Mouse (Mus musculus): ENCODE data around the gene Rubcn.

Rubcn gene

DNA sequence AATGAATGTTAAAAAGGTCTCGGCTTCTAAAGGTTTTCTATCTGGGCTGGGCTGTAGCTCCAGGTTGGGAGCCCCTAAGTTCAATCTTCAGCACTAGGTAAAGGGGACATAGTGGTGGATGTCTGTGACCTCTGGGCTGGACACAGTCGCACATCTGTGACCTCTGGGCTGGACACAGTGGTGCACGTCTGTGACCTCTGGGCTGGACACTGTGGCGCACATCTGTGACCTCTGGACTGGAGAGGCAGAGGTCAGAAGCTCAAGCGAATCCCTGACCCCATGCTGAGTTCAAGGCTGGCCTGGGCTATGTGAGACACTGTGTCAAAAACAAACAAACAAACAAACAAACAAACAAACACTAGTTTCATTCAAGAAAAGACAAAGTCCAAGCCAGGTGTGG, 7.3 kb downstream of the Rubcn start:
- no peak for DNase-seq (ENCODE audit: low spot score in 2 of 2)

DNA sequence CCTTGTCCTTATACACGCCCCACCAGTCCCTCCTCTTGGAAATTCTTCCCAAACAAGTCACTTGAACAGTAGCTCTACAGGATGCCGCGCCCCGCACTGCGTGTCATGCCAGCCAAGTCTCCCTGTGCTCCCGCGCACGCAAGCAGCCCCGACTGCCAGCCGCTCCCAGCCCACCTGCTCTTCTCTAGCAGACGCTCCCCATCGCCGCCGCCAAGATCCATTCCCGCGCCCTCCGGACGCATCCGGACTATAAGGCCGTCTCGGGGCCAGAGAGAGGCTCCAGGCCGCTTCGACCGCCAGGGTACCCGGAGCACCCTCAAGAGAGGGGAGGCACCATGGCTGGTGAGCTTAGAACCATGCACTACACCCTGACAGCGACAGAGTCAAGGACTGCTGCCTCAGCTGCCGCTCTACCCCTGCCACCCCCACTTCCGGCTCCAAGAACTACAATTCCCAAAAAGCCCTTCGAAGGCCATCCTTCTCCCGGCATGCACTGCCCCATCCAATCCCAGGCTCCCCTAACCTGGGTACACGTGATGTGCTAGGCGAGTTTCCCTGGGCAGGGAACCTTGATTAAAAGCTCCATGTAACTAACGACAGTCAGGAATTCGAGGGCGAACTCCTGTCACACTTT, 9.5 kb downstream of the Rubcn start:
- DNase-seq (ENCODE audit: low spot score in 2 of 2) = peak; percentile 55 to 79

DNA sequence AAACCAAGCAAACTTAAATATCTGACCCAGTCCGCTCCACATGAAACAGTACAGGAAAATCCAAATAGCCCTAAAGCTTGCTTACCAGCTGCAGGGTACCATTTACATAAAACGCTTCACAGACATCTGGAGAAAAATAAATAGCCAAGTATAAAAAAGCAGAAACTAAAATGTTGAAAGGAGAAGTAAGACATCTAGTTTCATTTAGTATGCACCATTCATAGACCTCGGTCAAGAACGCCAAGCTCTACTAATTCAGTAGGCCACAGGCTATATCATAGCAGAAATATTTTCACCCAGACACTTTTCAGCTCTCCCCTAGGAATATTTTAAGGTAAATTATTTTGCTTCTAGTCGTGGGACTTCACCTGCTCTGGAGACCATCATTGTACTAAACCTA, 10.9 kb downstream of the Rubcn start:
- DNase-seq (ENCODE audit: low spot score in 2 of 2) = no peak

DNA sequence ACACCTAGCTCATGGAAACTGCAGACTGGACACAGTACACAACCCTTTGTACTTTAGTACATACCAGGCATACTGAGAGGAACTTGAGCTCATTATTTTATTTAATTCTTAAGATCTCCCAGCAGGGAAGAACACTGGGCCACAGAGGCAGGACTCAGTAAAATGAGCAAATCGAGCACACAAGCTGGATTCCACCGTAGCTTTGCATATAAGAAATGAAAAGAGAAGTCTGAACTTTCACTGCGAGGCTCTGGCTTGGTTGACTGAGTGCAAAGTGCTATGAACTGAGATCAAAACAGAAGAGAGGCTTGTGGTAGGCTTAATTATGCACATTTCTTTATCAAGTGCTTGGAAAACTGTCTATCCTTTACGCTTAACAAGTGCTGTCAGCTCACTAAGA, 12.2 kb downstream of the Rubcn start:
- no peak for DNase-seq (ENCODE audit: low spot score in 2 of 2)

DNA sequence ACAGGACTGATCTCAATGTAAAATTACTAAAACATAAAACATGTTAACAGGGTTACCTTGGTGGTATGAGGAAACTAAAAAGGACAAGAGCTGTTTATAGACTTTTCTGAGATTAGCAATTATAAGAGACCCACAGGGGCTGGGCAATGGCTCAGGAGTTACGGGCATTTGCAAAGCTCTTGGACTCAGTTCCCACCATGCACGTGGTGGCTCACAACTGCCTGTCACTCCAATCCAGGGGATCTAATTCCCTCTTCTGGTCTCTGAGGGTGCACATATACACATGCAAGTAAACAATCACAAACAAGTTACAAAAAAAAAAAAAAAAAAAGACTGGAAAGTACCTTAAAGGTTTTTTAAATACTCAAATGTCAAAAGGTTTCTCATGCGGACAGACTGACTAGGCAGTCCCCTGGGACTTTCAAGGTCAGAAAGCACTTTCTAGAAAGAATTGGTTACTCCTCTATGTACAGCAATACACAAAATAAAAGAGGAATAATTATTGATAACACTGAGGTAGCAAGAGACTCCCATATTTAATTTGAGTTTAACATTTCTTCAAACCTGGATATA, 15.7 kb downstream of the Rubcn start:
- DNase-seq (ENCODE audit: low spot score in 2 of 2) = no peak

DNA sequence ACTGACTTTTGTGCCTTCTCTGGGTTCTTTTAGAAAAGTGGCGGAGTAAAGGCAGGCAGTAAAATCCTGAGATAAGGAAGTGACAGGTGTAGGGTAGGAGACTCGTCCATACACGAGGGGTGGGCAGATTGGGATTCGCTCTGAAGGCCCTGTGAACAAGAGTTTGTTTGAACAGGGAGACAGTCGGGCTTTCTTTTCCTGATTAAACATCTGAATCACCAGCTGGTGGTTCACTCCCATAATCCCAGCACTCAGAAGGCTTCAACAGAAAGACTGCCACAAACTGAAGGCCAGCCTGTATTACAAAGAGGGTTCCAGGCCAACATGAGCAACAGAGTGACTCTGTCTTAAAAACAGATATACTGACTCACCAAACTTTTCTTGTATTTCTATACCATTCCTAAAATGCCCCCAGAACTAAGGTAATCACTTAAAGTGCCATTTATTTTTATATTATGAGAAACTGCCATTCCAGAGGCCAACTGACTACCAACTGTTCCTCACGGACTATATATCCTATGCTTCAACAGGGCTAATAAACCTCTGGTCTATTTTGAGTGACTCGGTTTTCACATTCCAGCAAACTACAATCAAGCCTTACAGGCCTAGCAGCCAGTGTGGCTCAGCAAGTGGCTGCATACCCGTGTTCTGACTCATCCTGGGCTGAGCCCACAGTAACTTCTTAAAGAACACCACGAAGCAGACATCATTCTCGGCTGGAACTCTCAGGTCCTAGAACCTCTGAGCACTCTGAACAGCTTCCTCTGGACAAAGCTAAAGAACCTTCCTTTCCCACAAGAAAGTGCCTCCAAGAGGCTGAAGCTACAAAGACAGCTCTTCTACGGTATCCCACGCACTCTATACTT, 18.6 kb downstream of the Rubcn start:
- no peak for DNase-seq (ENCODE audit: low spot score in 2 of 2)

DNA sequence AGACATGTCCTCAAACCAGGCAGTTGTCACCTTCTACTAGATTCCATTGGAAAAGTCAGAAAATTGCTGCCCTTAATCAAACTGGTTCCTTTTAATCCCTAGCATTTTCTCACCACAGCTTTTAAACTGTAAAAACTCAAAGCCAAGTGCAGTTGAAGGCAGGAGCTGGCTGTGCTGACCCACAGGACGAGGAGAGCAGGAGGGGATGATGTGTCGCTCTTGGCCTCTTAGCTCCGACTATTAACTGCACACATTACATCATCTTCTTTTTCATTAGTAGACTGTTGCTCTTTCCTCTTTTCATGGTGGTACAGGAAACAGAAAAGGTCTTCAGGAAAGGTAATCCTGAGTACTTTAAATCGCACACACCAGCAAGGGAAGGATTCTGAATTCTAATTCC, 19.2 kb downstream of the Rubcn start:
- DNase-seq (ENCODE audit: low spot score in 2 of 2) = no peak

DNA sequence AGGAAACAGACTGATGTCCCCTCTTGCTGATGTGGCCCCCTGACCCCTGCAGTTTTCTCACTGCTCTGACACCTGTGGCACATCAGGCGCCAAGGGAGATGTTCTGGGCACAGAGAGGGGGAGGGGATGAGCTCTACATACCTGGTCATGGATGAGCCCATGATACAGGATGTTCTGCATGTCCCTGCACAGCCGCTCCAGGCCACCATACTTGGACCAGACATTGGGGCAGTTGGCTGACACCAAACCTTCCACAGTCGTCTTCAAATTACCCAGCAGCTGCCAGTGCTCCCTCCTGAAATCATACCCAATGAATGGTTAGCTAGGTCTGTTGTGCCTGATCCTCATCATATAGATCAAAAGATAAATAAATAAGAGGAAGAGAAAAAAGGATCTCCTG, 20.8 kb downstream of the Rubcn start:
- no peak for DNase-seq (ENCODE audit: low spot score in 2 of 2)

DNA sequence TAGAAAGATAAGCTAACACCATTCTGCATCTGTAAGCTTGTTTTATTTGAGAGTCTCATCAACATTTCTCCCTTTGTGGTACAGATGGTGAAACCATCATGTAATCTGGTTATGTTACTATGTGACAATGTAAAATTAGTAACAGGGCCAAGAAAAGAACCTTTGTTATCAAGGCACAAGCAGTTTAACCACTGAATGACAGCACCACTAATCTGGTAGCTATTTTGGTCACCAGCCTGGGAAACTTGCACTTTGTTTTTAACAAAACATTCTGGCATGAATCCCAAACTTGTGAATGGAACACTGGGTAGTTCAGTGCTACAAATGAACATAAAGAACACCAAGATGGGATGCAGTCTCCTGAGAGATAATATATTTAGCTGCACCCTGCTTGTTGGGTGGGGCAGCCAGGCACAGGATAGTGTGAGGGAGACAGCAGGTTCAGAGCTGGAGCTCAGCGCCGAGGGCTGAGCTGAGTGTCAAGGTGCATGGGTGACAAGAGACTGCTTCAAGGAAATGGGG, 23.5 kb downstream of the Rubcn start:
- no peak for DNase-seq (ENCODE audit: low spot score in 2 of 2)

DNA sequence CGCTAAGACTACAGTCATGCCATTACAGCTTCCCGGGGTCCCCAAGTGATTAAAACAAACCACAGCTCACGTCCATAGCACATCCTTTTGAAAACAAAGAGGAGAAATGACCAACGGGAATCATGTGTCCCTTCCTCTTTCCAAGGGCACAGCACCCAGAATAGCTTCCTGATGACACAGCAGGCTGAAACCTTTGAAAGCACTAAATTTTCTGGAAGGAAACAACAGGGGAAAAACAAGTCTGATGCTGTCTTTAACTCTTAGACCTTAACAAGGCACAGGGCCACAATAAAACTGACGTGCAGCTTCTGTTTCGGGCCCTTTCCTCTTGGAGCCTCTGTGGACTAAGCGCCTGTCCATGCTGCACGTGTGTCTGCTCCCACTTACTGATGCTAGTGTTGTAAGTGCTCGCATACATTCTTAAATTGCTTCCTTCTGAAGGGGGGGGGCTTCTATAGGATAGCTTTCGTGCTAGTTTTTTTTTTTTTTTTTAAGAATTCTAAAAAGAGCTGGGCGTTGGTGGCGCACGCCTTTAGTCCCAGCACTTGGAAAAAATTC, 24.0 kb downstream of the Rubcn start:
- DNase-seq (ENCODE audit: low spot score in 2 of 2) = no peak

DNA sequence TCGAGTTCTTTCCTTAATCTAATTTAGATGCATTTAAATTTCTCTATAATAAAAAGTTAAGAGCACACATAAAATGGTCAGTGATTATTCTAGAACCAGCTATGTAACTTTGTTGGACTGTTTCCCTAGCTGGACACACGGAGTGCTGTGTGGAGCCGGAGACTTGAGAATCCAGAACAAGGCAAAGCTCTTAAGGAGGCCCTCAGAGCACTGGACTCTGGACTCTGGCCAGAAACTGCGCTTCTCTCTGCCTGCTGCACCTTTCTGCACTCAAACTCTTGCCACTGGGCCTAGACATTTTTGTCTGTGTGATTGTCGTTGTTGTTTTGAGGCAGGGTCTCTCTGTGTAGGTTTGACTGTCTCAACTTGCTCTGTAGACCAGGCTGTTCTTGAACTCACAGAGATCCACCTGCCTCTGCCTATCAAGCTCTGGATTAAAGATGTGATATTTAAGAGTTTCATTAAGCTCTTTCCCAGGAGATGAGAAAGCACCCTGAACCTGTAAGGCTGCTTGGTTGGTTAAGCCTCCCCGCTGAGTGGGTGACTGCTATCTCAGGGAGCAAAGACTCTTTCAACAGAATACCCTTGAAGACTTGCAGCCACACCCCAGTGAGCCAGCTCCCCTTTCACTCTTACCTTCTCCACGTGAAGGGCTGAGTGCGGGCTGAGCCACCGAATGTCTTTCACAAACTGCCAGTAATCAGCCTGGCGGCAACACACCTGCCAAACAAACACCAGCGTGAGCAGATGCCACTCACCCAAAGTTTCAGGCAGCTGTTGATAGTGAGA, 28.3 kb downstream of the Rubcn start:
- DNase-seq (ENCODE audit: low spot score in 2 of 2) = no peak

DNA sequence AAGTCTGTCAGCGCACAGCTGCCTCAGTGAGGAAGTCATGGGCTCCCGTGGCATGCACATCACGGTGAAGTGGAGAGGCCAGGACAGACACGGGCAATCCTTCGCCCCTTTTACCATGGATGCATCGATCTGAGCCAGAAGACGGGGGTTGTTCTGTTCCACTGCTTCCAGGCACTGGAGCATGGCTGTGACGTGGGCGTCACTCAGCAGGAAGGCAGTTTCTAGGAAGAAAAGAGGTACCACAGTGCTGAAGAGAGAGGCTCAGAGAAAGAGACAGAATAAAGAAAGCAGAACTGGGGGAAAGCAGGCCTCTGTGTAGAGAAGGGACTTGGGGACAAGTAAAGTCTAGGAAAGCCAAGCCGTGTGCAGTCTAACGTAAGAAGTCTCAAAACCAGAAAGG, 30.5 kb downstream of the Rubcn start:
- DNase-seq (ENCODE audit: low spot score in 2 of 2) = no peak

DNA sequence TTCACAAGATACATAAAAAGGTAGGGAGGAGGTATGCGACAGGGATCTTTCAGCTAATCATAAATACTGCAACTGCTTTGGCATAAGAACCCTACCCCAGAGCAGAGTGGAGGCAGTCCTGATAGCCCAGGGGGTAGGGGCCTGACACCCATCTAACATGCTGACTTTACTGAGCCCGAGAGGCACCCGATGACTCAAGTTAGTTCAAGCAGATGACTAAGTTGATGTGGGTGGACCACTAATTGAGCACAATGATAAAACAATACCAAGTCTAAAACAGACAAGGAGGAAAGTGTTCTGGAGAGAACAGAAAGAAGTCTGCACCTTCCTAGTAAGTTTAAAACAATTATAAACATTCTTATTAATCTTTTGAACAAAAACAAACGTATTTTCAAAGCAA, 46.1 kb downstream of the Rubcn start:
- no peak for DNase-seq (ENCODE audit: low spot score in 2 of 2)

DNA sequence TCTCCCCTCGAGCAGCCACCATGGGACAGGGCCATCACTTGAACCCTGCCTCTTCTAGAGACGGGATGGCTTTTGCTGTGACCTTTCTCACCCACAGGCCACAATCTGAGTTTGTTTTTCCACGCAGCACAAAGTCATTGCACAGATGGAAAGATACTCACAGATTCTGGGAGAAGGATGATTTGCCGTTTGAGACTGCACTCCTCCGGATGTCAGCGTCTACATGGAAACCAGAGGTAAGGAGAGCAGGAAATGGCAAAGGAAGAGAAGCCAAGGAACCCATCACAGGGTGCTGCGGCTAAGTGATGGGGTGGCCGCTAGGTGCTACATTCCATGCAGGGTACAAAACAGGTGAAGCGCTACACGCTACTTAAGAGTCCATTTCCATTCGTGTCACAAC, 48.5 kb downstream of the Rubcn start:
- DNase-seq (ENCODE audit: low spot score in 2 of 2) = no peak

DNA sequence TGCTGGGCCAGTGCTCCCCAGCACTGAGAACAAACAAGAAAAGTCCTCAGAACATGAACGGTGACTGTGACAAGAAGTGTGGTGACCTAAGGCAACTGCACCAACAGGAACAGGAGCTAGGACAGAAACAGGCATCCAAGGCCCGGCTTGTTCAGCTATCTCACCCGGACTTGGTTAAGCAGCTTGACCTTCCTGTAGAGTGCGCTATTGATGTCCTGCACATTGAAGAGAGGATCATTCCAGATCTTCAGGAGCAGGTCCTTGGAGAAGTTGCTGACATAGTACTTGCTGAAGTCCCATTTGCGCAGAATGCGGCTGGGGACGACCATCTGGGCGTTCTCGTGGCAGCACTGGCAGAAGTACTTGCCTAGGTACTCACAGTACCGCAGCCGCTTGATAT, 51.0 kb downstream of the Rubcn start:
- DNase-seq (ENCODE audit: low spot score in 2 of 2) = no peak

DNA sequence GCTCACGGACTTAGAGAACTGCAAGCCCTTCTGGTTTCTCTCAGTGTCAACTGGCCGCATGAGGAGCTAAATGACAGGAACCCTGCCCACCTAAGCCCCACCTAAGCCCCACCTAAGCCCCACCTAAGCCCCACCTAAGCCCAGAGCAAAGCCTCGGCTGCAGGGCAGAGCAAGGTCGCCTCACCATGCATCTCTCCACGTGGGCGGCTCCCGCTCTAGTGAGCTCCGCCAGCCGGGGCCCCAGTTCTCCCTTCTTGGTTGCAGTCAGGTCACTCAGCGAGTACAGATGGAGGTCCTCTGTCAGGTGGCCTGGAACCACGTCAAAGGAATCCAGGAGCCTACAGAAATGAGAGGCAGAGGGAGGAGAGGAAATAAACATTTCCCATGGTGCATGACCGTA, 52.2 kb downstream of the Rubcn start:
- DNase-seq (ENCODE audit: low spot score in 2 of 2) = no peak

DNA sequence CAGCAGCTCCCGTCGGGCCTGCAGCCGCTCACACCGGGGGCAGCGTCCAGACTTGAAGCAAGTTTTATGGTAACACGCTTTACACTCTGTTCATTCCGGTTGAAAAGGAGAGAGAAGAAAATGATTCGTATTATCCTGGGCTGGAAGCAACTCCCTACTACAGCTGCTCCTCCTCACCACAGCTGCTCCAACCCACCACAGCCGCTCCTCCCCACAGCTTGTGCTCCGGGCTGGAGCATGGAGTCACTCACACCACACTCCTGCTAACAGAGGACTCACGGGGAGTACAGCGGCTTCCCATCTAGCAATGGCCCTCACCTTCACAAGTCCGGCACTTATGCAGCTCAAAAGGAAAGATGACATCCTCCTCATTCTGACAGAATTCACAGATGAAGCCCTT, 53.5 kb downstream of the Rubcn start:
- no peak for DNase-seq (ENCODE audit: low spot score in 2 of 2)

DNA sequence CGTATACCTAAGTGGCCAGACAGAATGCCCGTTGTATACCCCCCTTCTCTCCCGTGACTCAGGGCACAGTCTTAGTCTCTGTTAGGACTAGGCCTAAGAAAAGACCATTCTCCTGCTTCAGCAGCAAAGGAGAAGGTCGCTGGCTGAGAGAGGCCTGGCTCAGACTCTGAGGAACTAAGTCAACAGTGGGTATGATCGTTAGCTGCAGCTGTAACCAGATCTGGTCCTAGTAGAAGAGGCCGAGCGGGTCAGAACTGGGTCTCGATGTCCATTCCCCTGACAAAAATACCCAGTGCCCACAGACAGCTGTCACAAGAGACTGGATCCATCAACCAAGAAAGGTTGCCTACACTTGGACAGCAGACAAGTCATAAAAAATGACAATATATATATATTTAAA, 54.1 kb downstream of the Rubcn start:
- DNase-seq (ENCODE audit: low spot score in 2 of 2) = no peak

DNA sequence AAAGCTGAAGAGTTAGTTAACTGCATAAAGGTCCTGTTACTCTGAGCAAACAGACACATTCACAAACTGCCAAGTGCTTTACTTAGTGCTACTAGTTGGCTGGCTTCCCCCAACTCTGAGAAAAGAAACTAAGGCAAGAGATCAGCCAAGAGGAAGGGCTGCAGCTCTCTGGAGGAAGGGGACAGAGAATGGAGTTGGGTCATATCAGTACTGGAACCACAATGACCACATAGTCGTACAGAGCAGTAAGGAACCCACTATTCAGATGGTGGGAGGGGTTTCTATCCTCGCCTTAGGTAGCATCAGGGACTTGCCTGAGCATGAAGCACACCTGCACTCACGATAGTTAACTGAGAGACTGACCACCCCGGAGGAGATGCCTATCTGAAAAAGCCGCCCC, 54.7 kb downstream of the Rubcn start:
- DNase-seq (ENCODE audit: low spot score in 2 of 2) = no peak

DNA sequence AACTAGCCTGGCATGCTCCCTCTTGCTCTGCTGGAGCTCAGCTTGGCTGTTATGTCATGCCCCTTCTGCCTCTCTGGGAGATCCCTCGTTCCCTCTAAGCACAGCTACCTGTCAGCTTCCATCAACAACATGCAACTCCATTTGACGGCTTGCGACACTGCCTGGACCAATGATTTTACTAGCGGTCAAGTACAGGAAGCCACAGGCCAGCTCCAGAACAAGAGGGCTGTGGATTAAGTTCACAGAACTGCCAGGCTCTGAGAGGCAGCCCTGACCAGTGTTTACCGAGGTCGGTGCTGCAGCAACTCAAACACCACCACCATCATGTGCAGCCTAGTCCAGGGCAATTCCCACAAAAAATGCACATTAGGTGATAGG, 55.1 kb downstream of the Rubcn start:
- no peak for DNase-seq (ENCODE audit: low spot score in 2 of 2)

DNA sequence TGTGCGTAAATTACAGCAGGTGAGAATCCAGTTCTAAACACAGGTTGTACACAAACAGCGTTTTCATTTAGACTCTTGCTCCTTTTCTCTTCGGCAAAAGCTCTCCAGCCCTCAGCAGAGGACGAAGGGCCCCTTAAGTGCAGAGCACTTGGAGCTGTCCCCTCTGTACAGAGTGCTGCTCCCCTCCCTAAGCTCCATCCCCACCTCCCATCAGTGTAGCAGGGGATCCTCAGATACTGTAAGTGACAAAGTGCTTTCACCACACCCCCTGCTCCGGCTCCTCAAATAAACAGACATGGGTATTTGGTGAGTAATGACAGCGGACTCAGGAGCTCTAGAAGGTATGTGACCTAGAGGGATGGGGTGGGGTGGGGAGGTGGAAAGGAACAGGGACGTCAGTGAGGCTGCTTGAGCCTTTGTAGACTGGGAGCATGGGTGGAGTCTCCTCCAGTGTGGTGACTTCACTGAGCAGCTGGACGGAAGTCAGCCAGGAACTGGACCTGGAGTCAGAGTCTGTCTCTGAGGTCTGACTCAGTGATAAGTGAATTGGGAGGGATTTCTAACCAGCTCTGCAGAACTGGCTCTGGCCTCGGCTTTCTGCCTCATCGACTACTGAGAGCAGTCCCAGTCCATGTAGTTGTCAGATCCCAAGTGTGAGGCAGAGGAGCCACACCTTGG, 55.7 kb downstream of the Rubcn start:
- DNase-seq (ENCODE audit: low spot score in 2 of 2) = no peak
